Mouse (Mus musculus): ENCODE data around the gene Mcat.

The Mcat gene

GRCm38 (mm10) chr15:83535890-83536231 lies 27.7 kb downstream of the Mcat start:
- no peak for DNase-seq

- peak; percentile 27 to 34 for DNase-seq
These were observed 28.4 kb downstream of the Mcat start for GRCm38 (mm10) chr15:83534960-83535889.

GRCm38 (mm10) chr15:83532606-83533005 lies 31.0 kb downstream of the Mcat start:
- DNase-seq, result no peak

GRCm38 (mm10) chr15:83531961-83532469 lies 31.6 kb downstream of the Mcat start:
- no peak for DNase-seq

- no peak for DNase-seq
These were observed 32.9 kb downstream of the Mcat start for GRCm38 (mm10) chr15:83530688-83531087.

GRCm38 (mm10) chr15:83530233-83530632 lies 33.4 kb downstream of the Mcat start:
- DNase-seq, result no peak

- no peak for DNase-seq
These were observed 33.8 kb downstream of the Mcat start for GRCm38 (mm10) chr15:83529765-83530164.

GRCm38 (mm10) chr15:83528892-83529291 lies 34.7 kb downstream of the Mcat start:
- no peak for DNase-seq

GRCm38 (mm10) chr15:83527747-83528146 lies 35.8 kb downstream of the Mcat start:
- DNase-seq, result no peak

GRCm38 (mm10) chr15:83527092-83527437 lies 36.5 kb downstream of the Mcat start:
- peak in 1 of 2 experiments; percentile 19 for DNase-seq

GRCm38 (mm10) chr15:83526424-83527091 lies 37.0 kb downstream of the Mcat start, which contains the start of gene Bik:
Gene Bik (plus strand): TSS chr15:83526862.
- peak; percentile 51 to 62 for DNase-seq

- no peak for DNase-seq
These were observed 39.3 kb downstream of the Mcat start for GRCm38 (mm10) chr15:83524333-83524729.

- no peak for DNase-seq
These were observed 39.8 kb downstream of the Mcat start for GRCm38 (mm10) chr15:83523638-83524332.

GRCm38 (mm10) chr15:83523196-83523595 lies 40.4 kb downstream of the Mcat start:
- no peak for DNase-seq

- peak; percentile 20 to 26 for DNase-seq
These were observed 42.7 kb downstream of the Mcat start for GRCm38 (mm10) chr15:83520861-83521382.

GRCm38 (mm10) chr15:83518215-83519048 lies 45.2 kb downstream of the Mcat start:
- DNase-seq, result peak; percentile 86 to 93

GRCm38 (mm10) chr15:83515018-83515417 lies 48.6 kb downstream of the Mcat start:
- peak; percentile 63 for DNase-seq

- no peak for DNase-seq
These were observed 50.9 kb downstream of the Mcat start for GRCm38 (mm10) chr15:83512489-83513281.

GRCm38 (mm10) chr15:83510805-83511405 lies 52.7 kb downstream of the Mcat start, which contains the start of gene Ttll1:
Gene Ttll1 (minus strand): TSS chr15:83510893.
- DNase-seq, result peak; percentile 96 to 97

Measured in cerebellum, postnatal 10 days (tissue).